Mouse (Mus musculus) forebrain, embryonic 15.5 days (tissue): ENCODE measurements around the gene Npb. TPM values are rescaled to one million over a fixed set of nuclear protein-coding genes. Genes with fewer than 3 reads are reported as not detected.
A peak's percentile ranks its signal among the peaks of the same experiment; 100 is the strongest.
"Not testable (repeated sequence)": the region's sequence is repeated elsewhere in the genome, so short reads cannot be mapped to it uniquely, and the experiment has no call there.

Experiments used
- ATAC-seq: fragments of 200-750 bp; cut with Nextera tagmentation; replicated peaks from 2 replicates; pipeline ENCODE4 v1.8.0; 2017; ENCODE audit warnings: mild to moderate bottlenecking, moderate TSS enrichment, moderate library complexity
- H3K27ac ChIP-seq: fragments of 300-500 bp; sonication (generic); replicated peaks from 2 replicates; pipeline ENCODE4 v1.5.1; 2015; ENCODE audit warnings: mild to moderate bottlenecking, inconsistent platforms
- H3K27me3 ChIP-seq: fragments of 300-500 bp; sonication (generic); 2 replicates; pipeline ENCODE4 v1.6.1; 2015; ENCODE audit warnings: inconsistent platforms
- H3K36me3 ChIP-seq: fragments of 300-500 bp; sonication (generic); 2 replicates; pipeline ENCODE4 v1.6.1; 2015; ENCODE audit warnings: mild to moderate bottlenecking, inconsistent platforms
- H3K4me1 ChIP-seq: fragments of 300-500 bp; sonication (generic); 2 replicates; pipeline ENCODE4 v1.6.1; 2015; ENCODE audit warnings: inconsistent platforms
- H3K4me2 ChIP-seq: fragments of 300-500 bp; sonication (generic); replicated peaks from 2 replicates; pipeline ENCODE4 v1.6.1; 2015; ENCODE audit warnings: mild to moderate bottlenecking, inconsistent platforms
- H3K4me3 ChIP-seq: fragments of 300-500 bp; sonication (generic); 2 replicates; pipeline ENCODE4 v1.5.1; 2015; ENCODE audit warnings: mild to moderate bottlenecking, inconsistent platforms
- H3K9ac ChIP-seq: fragments of 300-500 bp; sonication (generic); replicated peaks from 2 replicates; pipeline ENCODE4 v1.6.1; 2015; ENCODE audit warnings: mild to moderate bottlenecking, inconsistent platforms
- H3K9me3 ChIP-seq: fragments of 300-500 bp; sonication (generic); 2 replicates; pipeline ENCODE4 v1.6.1; 2016; ENCODE audit warnings: inconsistent platforms
- WGBS: fragments of 180-500 bp; shearing (Covaris S2); methylation state at CpG from one replicate; pipeline ENCODE4 v1.1.7; 2015; ENCODE audit warnings: mixed read lengths; 5-methylcytosine and 5-hydroxymethylcytosine counted together
- polyA plus RNA-seq: library from polyadenylated mRNA; unstranded; fragments of >200 nt; fragmentation: Nextera tagmentation; extraction: Ambion mirVana; gene quantifications from 2 replicates; pipeline ENCODE4 v1.2.1, GENCODE M21; 2015

The Npb gene
- polyA plus RNA-seq, result 0.51 and 0.65 TPM in 2 replicates

- no peak for ATAC-seq
These were observed at the start of gene Npb for GRCm38 (mm10) chr11:120608241-120609034. TSS of gene Npb (plus strand) at chr11:120608477.

DNA sequence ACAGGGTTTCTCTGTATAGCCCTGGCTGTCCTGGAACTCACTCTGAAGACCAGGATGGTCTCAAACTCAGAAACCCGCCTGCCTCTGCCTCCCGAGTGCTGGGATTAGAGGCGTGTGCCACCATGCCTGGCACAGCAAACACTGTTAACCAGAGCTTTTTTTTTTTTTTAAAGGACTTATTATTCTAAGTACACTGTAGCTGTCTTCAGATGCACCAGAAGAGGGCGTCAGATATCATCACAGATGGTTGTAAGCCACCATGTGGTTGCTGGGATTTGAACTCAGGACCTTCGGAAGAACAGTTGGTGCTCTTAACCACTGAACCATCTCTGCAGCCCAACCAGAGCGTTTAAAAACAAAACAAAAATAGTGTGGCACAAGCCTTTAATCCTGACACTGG is 49.4 kb upstream of the Npb start:
- not testable (repeated sequence) for H3K27ac ChIP-seq, H3K4me2 ChIP-seq, ATAC-seq, H3K9ac ChIP-seq, H3K4me1 ChIP-seq, H3K4me3 ChIP-seq, H3K27me3 ChIP-seq, H3K9me3 ChIP-seq
- peaks cover 54% of the 10 kb centered on the region for H3K36me3 ChIP-seq
- 84% methylated on average over 6 of the region's 6 CpGs for WGBS

More at GRCm38 (mm10) chr11:120608241-120609034, at the start of gene Npb:
- no peaks in the 10 kb centered on the region for H3K9me3 ChIP-seq
- peaks cover 8% of the 10 kb centered on the region for H3K4me1 ChIP-seq
- H3K4me3 ChIP-seq, result peak within 1 kb of the TSS; percentile 10; the same call in 1 of the 2 replicates
- H3K27ac ChIP-seq, result no peak within 1 kb of the TSS
- WGBS, result 6% methylated on average over 45 of the region's 45 CpGs
- H3K36me3 ChIP-seq, result peaks cover 59% of the 10 kb centered on the region
- peak within 1 kb of the TSS; percentile 27 for H3K4me2 ChIP-seq
- peak within 1 kb of the TSS; percentile 4; the same call in 1 of the 2 replicates for H3K9ac ChIP-seq
- H3K27me3 ChIP-seq, result peaks cover 5% of the 10 kb centered on the region; the same call in 1 of the 2 replicates

GRCm38 (mm10) chr11:120560952-120561728 is 47.1 kb upstream of the Npb start:
- no peak for ATAC-seq
- no peak overlapping the region for H3K4me3 ChIP-seq
- H3K27ac ChIP-seq, result no peak overlapping the region
- H3K36me3 ChIP-seq, result peaks cover 73% of the 10 kb centered on the region
- no peaks in the 10 kb centered on the region for H3K9me3 ChIP-seq
- H3K4me1 ChIP-seq, result no peaks in the 10 kb centered on the region
- WGBS, result 95% methylated on average over 13 of the region's 13 CpGs
- no peaks in the 10 kb centered on the region for H3K27me3 ChIP-seq
- no peak overlapping the region for H3K9ac ChIP-seq
- no peak overlapping the region for H3K4me2 ChIP-seq

- peaks cover 92% of the 10 kb centered on the region for H3K36me3 ChIP-seq
- H3K9ac ChIP-seq, result no peak overlapping the region
- no peak overlapping the region for H3K4me2 ChIP-seq
- H3K4me1 ChIP-seq, result no peaks in the 10 kb centered on the region
- no peaks in the 10 kb centered on the region for H3K27me3 ChIP-seq
- whole genome bisulfite sequencing, result 98% methylated on average over 13 of the region's 13 CpGs
- ATAC-seq, result no peak
- no peak overlapping the region for H3K4me3 ChIP-seq
- no peaks in the 10 kb centered on the region for H3K9me3 ChIP-seq
- H3K27ac ChIP-seq, result no peak overlapping the region
These were observed 45.3 kb upstream of the Npb start for GRCm38 (mm10) chr11:120562949-120563348.

GRCm38 (mm10) chr11:120565114-120565513 is 43.2 kb upstream of the Npb start:
- Histone ChIP-seq H3K4me2 (no peak overlapping the region), H3K27me3 (no peaks in the 10 kb centered on the region), H3K36me3 (peaks cover 90% of the 10 kb centered on the region), H3K4me1 (no peaks in the 10 kb centered on the region), H3K4me3 (no peak overlapping the region), H3K27ac (no peak overlapping the region), H3K9me3 (no peaks in the 10 kb centered on the region), H3K9ac (no peak overlapping the region)
- no peak for ATAC-seq
- 87% methylated on average over 9 of the region's 9 CpGs for WGBS

DNA sequence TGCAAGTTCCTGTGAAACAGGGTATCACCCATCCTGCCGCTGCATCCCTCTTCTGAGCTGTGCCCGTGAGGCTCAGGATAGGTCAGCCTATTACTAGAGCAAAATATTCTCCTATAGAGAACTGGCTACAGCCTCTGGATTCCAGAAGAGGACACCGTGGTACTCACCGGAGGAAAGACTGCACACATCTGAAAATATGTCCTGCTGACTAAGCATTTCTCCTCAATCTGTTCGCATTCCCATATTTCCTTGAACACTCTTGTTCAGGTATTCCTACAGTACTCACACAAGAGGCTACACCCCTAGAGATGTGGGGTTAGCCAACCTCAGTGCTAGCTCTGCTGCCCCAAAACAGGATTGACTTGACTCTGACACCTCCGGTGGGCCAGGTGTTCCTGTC is 40.0 kb upstream of the Npb start:
- Histone ChIP-seq H3K4me2 (no peak overlapping the region), H3K9me3 (no peaks in the 10 kb centered on the region), H3K36me3 (peaks cover 70% of the 10 kb centered on the region), H3K27ac (no peak overlapping the region), H3K27me3 (no peaks in the 10 kb centered on the region), H3K4me1 (peaks cover 17% of the 10 kb centered on the region), H3K4me3 (no peak overlapping the region), H3K9ac (no peak overlapping the region)
- 93% methylated on average over 6 of the region's 6 CpGs for WGBS
- no peak for ATAC-seq

GRCm38 (mm10) chr11:120571122-120571521 is 37.2 kb upstream of the Npb start:
- peak overlapping the region; percentile 85; the same call in 1 of the 2 replicates for H3K4me2 ChIP-seq
- H3K9me3 ChIP-seq, result no peaks in the 10 kb centered on the region
- ATAC-seq, result no peak
- H3K9ac ChIP-seq, result no peak overlapping the region; the same call in 1 of the 2 replicates
- H3K27ac ChIP-seq, result no peak overlapping the region
- WGBS, result 95% methylated on average over 3 of the region's 3 CpGs
- H3K27me3 ChIP-seq, result no peaks in the 10 kb centered on the region
- H3K36me3 ChIP-seq, result peaks cover 45% of the 10 kb centered on the region
- peak overlapping the region; percentile 69; the same call in 1 of the 2 replicates for H3K4me3 ChIP-seq
- peaks cover 28% of the 10 kb centered on the region for H3K4me1 ChIP-seq

DNA sequence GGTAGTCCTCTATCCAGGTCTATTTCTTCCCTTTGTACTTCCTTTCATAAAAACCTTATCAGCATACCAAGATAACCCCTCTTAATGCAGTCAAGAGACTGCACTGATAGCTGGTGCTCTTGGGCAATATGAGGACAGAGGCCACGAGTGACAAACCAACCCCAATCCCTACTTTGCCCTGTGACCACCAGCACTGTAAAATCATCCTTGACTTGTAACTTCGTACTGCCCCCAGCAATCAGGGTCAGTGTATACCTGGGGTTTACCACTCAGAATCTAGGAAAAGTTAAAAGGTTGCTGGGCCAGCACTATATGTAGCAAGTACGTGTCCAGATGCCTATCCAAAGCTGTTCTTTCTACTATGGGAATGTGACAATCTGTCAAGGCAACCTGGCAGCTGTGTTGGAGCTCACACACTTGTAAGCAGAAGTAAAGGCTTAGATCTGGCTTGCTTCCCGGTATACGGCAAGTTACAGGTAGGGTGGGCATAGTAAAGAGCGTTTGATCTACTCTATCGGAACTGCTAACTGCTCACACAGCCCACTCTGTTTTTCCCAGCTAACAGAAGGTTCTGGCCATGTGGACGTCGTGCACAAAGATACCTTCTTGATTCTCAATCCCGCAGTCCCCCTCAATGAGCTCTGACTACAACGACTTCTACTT is 36.4 kb upstream of the Npb start:
- H3K9ac ChIP-seq, result peak overlapping the region; percentile 82
- peak overlapping the region; percentile 90 for H3K27ac ChIP-seq
- peak overlapping the region; percentile 85 for H3K4me2 ChIP-seq
- H3K27me3 ChIP-seq, result no peaks in the 10 kb centered on the region
- H3K4me1 ChIP-seq, result peaks cover 28% of the 10 kb centered on the region
- no peaks in the 10 kb centered on the region for H3K9me3 ChIP-seq
- H3K4me3 ChIP-seq, result peak overlapping the region; percentile 69
- peaks cover 38% of the 10 kb centered on the region for H3K36me3 ChIP-seq
- 16% methylated on average over 11 of the region's 11 CpGs for WGBS
- ATAC-seq, result no peak

DNA sequence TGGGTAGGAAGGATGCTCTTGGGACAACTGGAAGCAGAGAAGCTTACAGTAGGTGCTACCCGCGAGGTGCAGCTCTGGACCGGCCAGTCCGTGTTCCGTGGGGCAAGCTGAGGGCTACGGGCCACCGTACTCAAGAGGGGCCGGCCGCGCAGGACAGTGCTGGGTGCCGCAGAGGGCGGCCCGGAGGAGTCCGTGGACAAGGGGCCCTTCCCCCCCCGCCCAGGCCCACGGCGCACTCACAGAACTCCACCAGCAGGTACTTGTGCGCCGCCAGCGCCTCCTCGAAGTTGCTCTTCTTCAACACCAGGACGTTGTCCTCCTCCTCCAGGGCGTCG is 35.9 kb upstream of the Npb start:
- WGBS, result under 1% methylated on average over 22 of the region's 24 CpGs
- peak overlapping the region; percentile 90 for H3K27ac ChIP-seq
- no peak; the same call in 1 of the 2 replicates for ATAC-seq

DNA sequence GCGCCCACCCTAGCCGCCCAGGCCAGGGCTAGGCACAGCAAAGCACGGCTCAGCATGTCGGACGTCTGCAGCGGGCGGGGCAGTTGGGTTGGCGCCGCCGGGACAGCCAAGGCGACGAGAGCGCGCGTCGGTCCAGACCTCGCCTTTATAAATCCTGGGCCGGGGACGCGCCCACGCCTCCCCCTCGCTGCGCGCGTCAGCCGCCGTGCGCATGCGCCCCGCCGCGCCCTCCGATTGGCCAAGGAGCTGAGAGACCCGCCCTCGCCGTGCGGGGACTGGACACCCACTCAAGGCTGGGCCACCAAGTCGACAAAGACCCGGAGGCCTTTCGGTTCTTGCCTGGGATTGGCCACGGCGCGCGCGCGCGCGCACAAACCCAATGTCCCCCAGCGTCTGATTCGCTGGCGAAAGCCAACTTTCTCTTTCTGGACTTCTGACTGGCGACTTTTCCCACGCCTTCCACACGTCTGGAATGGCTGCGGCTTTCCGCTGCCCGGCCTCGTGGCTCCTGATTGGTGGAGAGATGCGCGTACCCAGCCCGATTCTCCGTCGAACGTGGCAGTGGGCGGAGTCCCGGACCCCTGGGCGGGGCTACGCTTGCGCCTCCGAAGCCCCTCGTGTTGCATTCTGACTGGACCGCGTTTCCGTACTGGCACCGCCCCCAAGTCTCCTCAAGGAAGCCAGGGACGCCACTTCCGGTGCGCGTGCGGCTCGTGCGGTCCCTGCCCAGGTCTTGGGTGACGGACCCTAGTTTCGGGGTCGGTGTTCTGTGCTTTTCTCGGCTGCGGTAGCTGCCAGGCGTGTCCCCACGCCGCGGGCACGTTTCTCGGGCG is 35.3 kb upstream of the Npb start, which contains the start of gene P4hb:
TSS of gene P4hb (minus strand) at position 502 of the 833 bp plus-strand sequence.
- ATAC-seq, result peak; percentile 97
- peak within 1 kb of the TSS; percentile 82 for H3K9ac ChIP-seq
- H3K27me3 ChIP-seq, result no peaks in the 10 kb centered on the region
- H3K4me1 ChIP-seq, result peaks cover 28% of the 10 kb centered on the region
- peak within 1 kb of the TSS; percentile 69 for H3K4me3 ChIP-seq
- H3K9me3 ChIP-seq, result no peaks in the 10 kb centered on the region
- H3K27ac ChIP-seq, result peak within 1 kb of the TSS; percentile 90
- H3K4me2 ChIP-seq, result peak within 1 kb of the TSS; percentile 85
- peaks cover 35% of the 10 kb centered on the region for H3K36me3 ChIP-seq
- WGBS, result under 1% methylated on average over 93 of the region's 94 CpGs

More for the DNA sequence above, 35.9 kb upstream of the Npb start:
- H3K4me1 ChIP-seq, result peaks cover 28% of the 10 kb centered on the region
- H3K27me3 ChIP-seq, result no peaks in the 10 kb centered on the region
- peaks cover 35% of the 10 kb centered on the region for H3K36me3 ChIP-seq
- peak overlapping the region; percentile 82 for H3K9ac ChIP-seq
- H3K4me2 ChIP-seq, result peak overlapping the region; percentile 85
- peak overlapping the region; percentile 69 for H3K4me3 ChIP-seq
- H3K9me3 ChIP-seq, result no peaks in the 10 kb centered on the region
